Mouse (Mus musculus) hematopoietic multipotent progenitor cell, adult 10-12 weeks (in vitro differentiated cells): ENCODE results near the gene Klre1. TPM values are rescaled to one million over a fixed set of nuclear protein-coding genes. Genes with fewer than 3 reads are reported as not detected.

Experiments used
- polyA plus RNA-seq: library from polyadenylated mRNA; stranded (reverse); fragments of >175 nt; gene quantifications from 2 replicates; pipeline ENCODE4 v1.2.3, GENCODE M21; 2012; ENCODE audit warnings: low replicate concordance

Klre1 gene
- polyA plus RNA-seq: 0.93 and 1.4 TPM in 2 replicates

DNA sequence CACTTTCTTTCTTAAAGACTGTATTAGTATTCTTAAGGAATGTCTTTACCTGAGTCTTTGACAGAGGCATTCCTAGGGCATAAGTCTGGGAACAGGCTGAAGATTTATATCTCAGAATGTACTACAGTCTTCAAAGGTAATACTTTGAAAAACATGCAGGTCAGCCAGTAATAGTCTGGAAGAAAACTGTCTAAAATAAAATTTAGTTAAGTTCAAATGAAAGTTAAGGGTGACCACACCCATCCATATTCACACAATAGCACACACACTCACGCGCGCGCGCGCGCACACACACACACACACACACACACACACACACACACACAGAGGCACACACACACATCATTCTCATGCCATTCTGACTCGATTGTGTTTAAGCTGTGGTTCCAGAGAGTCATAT is at the start of gene Klre1:
Gene Klre1 (plus strand): TSS at position 301 of the 400 bp plus-strand sequence.

DNA sequence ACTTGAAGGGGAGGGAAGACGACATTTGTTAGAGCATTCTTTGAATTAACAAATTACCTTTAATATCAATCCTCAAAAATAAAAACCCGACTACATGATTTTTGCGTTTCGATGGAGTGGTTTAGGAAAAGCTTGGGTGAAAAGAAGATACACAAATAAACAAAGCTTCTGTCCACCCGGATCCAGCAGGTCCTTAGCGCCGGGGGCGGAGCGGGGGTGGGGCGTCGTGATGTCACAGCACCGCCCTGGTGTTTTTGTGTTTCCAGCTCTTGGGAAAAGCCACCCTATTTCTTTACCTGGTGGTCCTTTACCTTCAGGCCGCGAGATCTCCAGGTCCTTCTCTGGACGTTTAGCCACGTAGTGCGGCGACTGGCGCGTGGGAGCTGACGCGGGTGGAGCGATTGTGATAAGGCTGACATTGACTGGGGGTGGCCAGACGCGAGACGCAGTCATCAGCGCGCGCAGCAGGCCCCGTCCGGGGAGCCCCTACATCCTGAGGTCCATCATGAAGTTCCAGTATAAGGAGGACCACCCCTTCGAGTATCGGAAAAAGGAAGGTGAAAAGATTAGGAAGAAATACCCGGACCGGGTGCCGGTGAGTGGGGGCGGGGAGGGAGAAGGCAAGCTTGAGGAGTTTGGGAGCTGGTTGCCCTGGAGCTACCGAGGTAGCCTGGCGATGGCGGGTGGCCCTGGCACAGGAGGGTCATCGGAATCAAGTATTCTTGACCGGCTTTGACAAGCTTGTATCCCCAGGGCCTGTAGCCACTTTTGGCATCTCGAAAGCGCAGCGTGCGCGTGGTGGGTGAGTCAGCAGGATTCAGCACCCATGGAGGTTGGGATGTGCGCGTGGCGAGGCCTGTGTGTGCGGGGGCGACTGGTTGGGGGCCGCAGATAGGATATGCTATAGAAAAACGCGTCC is 44.5 kb upstream of the Klre1 start, which contains the start of gene Gabarapl1:
Gene Gabarapl1 (plus strand): TSS at position 219 of the 919 bp plus-strand sequence.

DNA sequence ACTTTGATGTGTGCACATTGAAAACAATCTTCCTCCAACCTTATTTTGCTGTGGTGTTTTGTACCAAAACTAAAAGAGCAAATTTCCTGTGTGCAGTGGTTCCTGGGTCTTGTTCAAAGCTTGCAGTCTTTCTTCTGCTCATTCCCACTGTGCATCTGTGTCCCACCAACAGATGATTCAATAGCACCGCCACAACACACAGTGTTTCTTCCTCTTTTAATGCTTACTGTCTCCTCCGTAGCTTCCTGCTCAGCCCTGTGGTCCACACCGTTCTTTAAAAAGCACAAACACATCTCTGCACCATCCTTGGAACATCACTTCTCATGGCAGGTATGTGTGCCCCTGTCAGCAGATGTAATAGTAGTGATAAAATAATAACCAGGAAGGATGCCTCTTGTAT is 13.8 kb downstream of the Klre1 start, which contains the start of gene Klrd1:
Gene Klrd1 (plus strand): TSS at position 275 of the 400 bp plus-strand sequence.

DNA sequence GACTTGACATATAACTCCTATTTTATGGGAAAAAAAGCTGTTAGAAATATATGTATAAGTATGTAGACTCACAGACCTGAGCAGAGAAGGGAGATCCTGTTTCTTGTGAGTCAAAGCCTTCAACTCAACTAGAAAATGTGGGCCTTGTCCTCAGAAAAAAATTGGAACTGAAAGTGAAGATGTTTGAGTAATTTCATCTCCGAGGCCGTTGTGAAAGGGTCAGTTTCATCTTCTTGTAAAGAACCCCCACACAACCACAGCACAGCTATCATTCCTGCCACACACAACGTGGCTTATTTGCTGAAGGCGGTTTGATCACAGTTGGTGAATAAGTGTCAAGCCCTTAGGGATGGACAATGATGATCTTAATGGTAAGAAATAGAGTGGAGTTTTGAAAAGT is 46.0 kb downstream of the Klre1 start, which contains the start of gene Klrk1:
Gene Klrk1 (minus strand): TSS at position 130 of the 400 bp plus-strand sequence.

Other genes starting within 250 kb of the Klre1 start
- not detected in 2 replicates for gene 4922502D21Rik, start 246.1 kb upstream of the Klre1 start, polyA plus RNA-seq
- 2.9 and 6.0 TPM in 2 replicates for gene Clec12a, start 235.2 kb upstream of the Klre1 start, polyA plus RNA-seq
- not detected in 2 replicates for gene Clec12b, start 192.0 kb upstream of the Klre1 start, polyA plus RNA-seq
- gene Clec1b, start 180.6 kb upstream of the Klre1 start, polyA plus RNA-seq: 0.21 TPM in 1 of 2 replicates, not detected in the other
- gene Clec9a, start 169.0 kb upstream of the Klre1 start, polyA plus RNA-seq: 0.98 and 1.6 TPM in 2 replicates
- gene Clec1a, start 125.9 kb upstream of the Klre1 start, polyA plus RNA-seq: 0.07 TPM in 1 of 2 replicates, not detected in the other
- 0.15 and 0.17 TPM in 2 replicates for gene Olr1, start 70.7 kb upstream of the Klre1 start, polyA plus RNA-seq
- not detected in 2 replicates for gene Tmem52b, start 65.3 kb upstream of the Klre1 start, polyA plus RNA-seq
- gene Gabarapl1, start 44.7 kb upstream of the Klre1 start, polyA plus RNA-seq: 12.9 and 13.7 TPM in 2 replicates
- gene Klrd1, start 13.9 kb downstream of the Klre1 start, polyA plus RNA-seq: 1.9 and 3.4 TPM in 2 replicates
- 2.8 and 4.9 TPM in 2 replicates for gene Klrk1, start 46.0 kb downstream of the Klre1 start, polyA plus RNA-seq
- gene Klrc3, start 65.4 kb downstream of the Klre1 start, polyA plus RNA-seq: 0.36 TPM in 1 of 2 replicates, not detected in the other
- gene Klrc2, start 82.8 kb downstream of the Klre1 start, polyA plus RNA-seq: 0.08 and 0.15 TPM in 2 replicates
- 3.2 and 5.7 TPM in 2 replicates for gene Klrc1, start 101.1 kb downstream of the Klre1 start, polyA plus RNA-seq
- 0.28 and 1.3 TPM in 2 replicates for gene Klri1, start 139.2 kb downstream of the Klre1 start, polyA plus RNA-seq
- gene Klri2, start 162.6 kb downstream of the Klre1 start, polyA plus RNA-seq: 0.23 and 0.52 TPM in 2 replicates
- gene Gm156, start 206.4 kb downstream of the Klre1 start, polyA plus RNA-seq: not detected in 2 replicates